Mouse (Mus musculus) ES-E14 (cell line): Measurements from ENCODE around the gene Pctp.

Source experiments
- CHD2 ChIP-seq: IDR thresholded peaks from 2 replicates; pipeline ENCODE4 v1.6.1; 2014; ENCODE audit warnings: mild to moderate bottlenecking, low read depth, low read length, inconsistent platforms
- HCFC1 ChIP-seq: IDR thresholded peaks from 2 replicates; pipeline ENCODE4 v1.6.1; 2012; ENCODE audit warnings: low read length, inconsistent platforms, borderline replicate concordance; ENCODE audit not compliant: insufficient read depth
- ZC3H11A ChIP-seq: IDR thresholded peaks from 2 replicates; pipeline ENCODE4 v1.6.1; 2012; ENCODE audit warnings: low read depth, mild to moderate bottlenecking, inconsistent platforms, low read length, borderline replicate concordance
- ZNF384 ChIP-seq: IDR thresholded peaks from 2 replicates; pipeline ENCODE4 v1.6.1; 2012; ENCODE audit warnings: low read depth, low read length, inconsistent platforms

GRCm38 (mm10) chr11:89950691-89951270 is 51.9 kb downstream of the Pctp start:
- TF ChIP-seq CHD2 (no peak), ZC3H11A (no peak), HCFC1 (no peak), ZNF384 (no peak)
